Mouse (Mus musculus): ENCODE data around the gene Susd2.

DNA sequence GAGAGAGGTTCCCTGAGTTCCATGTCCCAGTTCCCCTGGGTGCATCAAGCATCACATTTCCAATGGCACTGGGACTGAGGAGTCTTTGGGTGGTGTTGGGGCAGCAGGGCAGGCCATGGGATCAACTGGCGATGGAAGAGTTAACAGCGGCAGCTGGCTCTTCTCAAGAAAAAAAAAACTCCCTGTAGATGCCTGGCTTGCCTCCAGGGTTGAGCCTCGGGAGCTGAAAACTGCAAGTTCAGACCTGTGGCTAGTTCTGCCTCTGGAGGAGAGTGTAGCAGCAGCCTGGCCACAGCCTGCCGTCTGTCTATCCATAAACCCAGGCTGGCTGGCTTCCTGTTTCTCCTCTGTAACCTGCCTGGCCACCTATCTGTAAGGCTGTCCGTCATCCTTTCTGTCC lies 54.7 kb downstream of the Susd2 start, which contains the start of gene Ggt5:
- TF ChIP-seq CTCF (IDR thresholded peaks at IDR 0.05; ENCODE audit: low read depth): no peak
- no peak for TF ChIP-seq EP300 (IDR thresholded peaks at IDR 0.05; ENCODE audit: low read depth)

Measured in liver, embryonic 14.5 days (tissue).